Mouse (Mus musculus) hindbrain, embryonic 14.5 days (tissue): ENCODE measurements at regions not wholly inside any gene's neighbourhood (a gene's known extent, or its start where the extent isn't known, plus 50 kb on each side); places are given as distances from the start of the nearest gene placed in this dataset.

Experiments used
- ATAC-seq: fragments of 200-750 bp; cut with Nextera tagmentation; 2 replicates; pipeline ENCODE4 v1.8.0; 2017; ENCODE audit warnings: moderate number of reproducible peaks, mild to moderate bottlenecking, moderate TSS enrichment, moderate library complexity; ENCODE audit not compliant: low FRiP score
- DNase-seq: peaks from one replicate; pipeline ENCODE4 v3.0.0-alpha.2; 2015; ENCODE audit warnings: low spot score
- H3K27ac ChIP-seq: fragments of 300-500 bp; sonication (generic); 2 replicates; pipeline ENCODE4 v1.5.1; 2014; ENCODE audit warnings: mild to moderate bottlenecking, moderate library complexity
- H3K27me3 ChIP-seq: fragments of 300-500 bp; sonication (generic); 2 replicates; pipeline ENCODE4 v1.6.1; 2014; ENCODE audit warnings: mild to moderate bottlenecking, low read length, mixed read lengths; ENCODE audit not compliant: control insufficient read depth, insufficient read depth
- H3K36me3 ChIP-seq: fragments of 300-500 bp; sonication (generic); replicated peaks from 2 replicates; pipeline ENCODE4 v1.6.1; 2014; ENCODE audit not compliant: control insufficient read depth, insufficient read depth
- H3K4me1 ChIP-seq: fragments of 300-500 bp; sonication (generic); replicated peaks from 2 replicates; pipeline ENCODE4 v1.6.1; 2014; ENCODE audit warnings: antibody characterized with exemption, low read length, mixed read lengths; ENCODE audit not compliant: control insufficient read depth, insufficient read depth
- H3K4me2 ChIP-seq: fragments of 300-500 bp; sonication (generic); replicated peaks from 2 replicates; pipeline ENCODE4 v1.6.1; 2014; ENCODE audit warnings: mild to moderate bottlenecking, moderate library complexity
- H3K4me3 ChIP-seq: fragments of 300-500 bp; sonication (generic); replicated peaks from 2 replicates; pipeline ENCODE4 v1.5.1; 2014; ENCODE audit warnings: mild to moderate bottlenecking, low read length
- H3K9ac ChIP-seq: fragments of 300-500 bp; sonication (generic); 2 replicates; pipeline ENCODE4 v1.6.1; 2014
- H3K9me3 ChIP-seq: fragments of 300-500 bp; sonication (generic); 2 replicates; pipeline ENCODE4 v1.6.1; 2016; ENCODE audit warnings: low read length; ENCODE audit not compliant: control insufficient read depth
- WGBS: fragments of 180-500 bp; shearing (Covaris S2); extraction: QIAGEN DNeasy Blood & Tissue Kit; methylation state at CpG from one replicate; pipeline ENCODE4 v1.1.7; 2014; 5-methylcytosine and 5-hydroxymethylcytosine counted together

- DNase-seq (no peak), ATAC-seq (no peak)
- Histone ChIP-seq H3K27ac (no peak overlapping the region), H3K27me3 (no peaks in the 10 kb centered on the region), H3K9ac (no peak overlapping the region), H3K36me3 (no peaks in the 10 kb centered on the region), H3K9me3 (0 out of 2 replicates have a peak, but pooled peaks cover 5% of the 10 kb centered on the region), H3K4me2 (no peak overlapping the region), H3K4me3 (no peak overlapping the region), H3K4me1 (no peaks in the 10 kb centered on the region)
- 86% methylated on average over 3 of the region's 3 CpGs for WGBS
These were observed 149.6 kb upstream of the Lrig1 start for GRCm38 (mm10) chr6:94849533-94849932.

- Histone ChIP-seq H3K4me1 (no peaks in the 10 kb centered on the region), H3K9me3 (0 out of 2 replicates have a peak, but pooled peaks cover 5% of the 10 kb centered on the region), H3K4me2 (no peak overlapping the region), H3K36me3 (no peaks in the 10 kb centered on the region), H3K9ac (no peak overlapping the region), H3K27me3 (no peaks in the 10 kb centered on the region), H3K27ac (no peak overlapping the region), H3K4me3 (no peak overlapping the region)
- no peak for ATAC-seq
- 88% methylated on average over 1 of the region's 1 CpGs for WGBS
- DNase-seq, result no peak
These were observed 148.5 kb upstream of the Lrig1 start for GRCm38 (mm10) chr6:94848437-94848836.

- no peaks in the 10 kb centered on the region for H3K27me3 ChIP-seq
- no peaks in the 10 kb centered on the region for H3K36me3 ChIP-seq
- ATAC-seq, result no peak
- no peak overlapping the region for H3K4me2 ChIP-seq
- no peak overlapping the region for H3K9ac ChIP-seq
- no peaks in the 10 kb centered on the region for H3K4me1 ChIP-seq
- H3K4me3 ChIP-seq, result no peak overlapping the region
- no peak for DNase-seq
- H3K9me3 ChIP-seq, result no peaks in the 10 kb centered on the region
- 79% methylated on average over 6 of the region's 6 CpGs for WGBS
- H3K27ac ChIP-seq, result no peak overlapping the region
These were observed 145.9 kb upstream of the Lrig1 start for GRCm38 (mm10) chr6:94845821-94846220.

- H3K9ac ChIP-seq, result no peak overlapping the region
- ATAC-seq (no peak), DNase-seq (no peak)
- WGBS, result 81% methylated on average over 9 of the region's 9 CpGs
- no peaks in the 10 kb centered on the region for H3K27me3 ChIP-seq
- H3K27ac ChIP-seq, result no peak overlapping the region
- H3K9me3 ChIP-seq, result no peaks in the 10 kb centered on the region
- H3K4me3 ChIP-seq, result no peak overlapping the region
- H3K36me3 ChIP-seq, result no peaks in the 10 kb centered on the region
- H3K4me2 ChIP-seq, result no peak overlapping the region
- H3K4me1 ChIP-seq, result no peaks in the 10 kb centered on the region
These were observed 142.9 kb upstream of the Lrig1 start for GRCm38 (mm10) chr6:94842856-94843255.

- DNase-seq (no peak), ATAC-seq (no peak)
- Histone ChIP-seq H3K4me2 (no peak overlapping the region), H3K4me1 (no peaks in the 10 kb centered on the region), H3K36me3 (no peaks in the 10 kb centered on the region), H3K9me3 (no peaks in the 10 kb centered on the region), H3K4me3 (no peak overlapping the region), H3K27me3 (no peaks in the 10 kb centered on the region), H3K9ac (no peak overlapping the region), H3K27ac (no peak overlapping the region)
- WGBS, result 57% methylated on average over 5 of the region's 5 CpGs
These were observed 141.9 kb upstream of the Lrig1 start for GRCm38 (mm10) chr6:94841881-94842280.

GRCm38 (mm10) chr6:94835742-94836141 lies 135.8 kb upstream of the Lrig1 start:
- ATAC-seq (no peak), DNase-seq (no peak)
- H3K27ac ChIP-seq, result no peak overlapping the region
- H3K9me3 ChIP-seq, result no peaks in the 10 kb centered on the region
- H3K36me3 ChIP-seq, result no peaks in the 10 kb centered on the region
- no peak overlapping the region for H3K9ac ChIP-seq
- H3K4me2 ChIP-seq, result no peak overlapping the region
- no peak overlapping the region for H3K4me3 ChIP-seq
- no peaks in the 10 kb centered on the region for H3K27me3 ChIP-seq
- 48% methylated on average over 2 of the region's 2 CpGs for WGBS
- peaks cover 5% of the 10 kb centered on the region; the same call in 1 of the 2 replicates for H3K4me1 ChIP-seq

- WGBS, result 18% methylated on average over 1 of the region's 1 CpGs
- ATAC-seq, result no peak
- H3K27ac ChIP-seq, result no peak overlapping the region
- DNase-seq, result no peak
- H3K4me1 ChIP-seq, result peaks cover 5% of the 10 kb centered on the region; the same call in 1 of the 2 replicates
- H3K4me2 ChIP-seq, result no peak overlapping the region
- no peak overlapping the region for H3K4me3 ChIP-seq
- H3K9ac ChIP-seq, result no peak overlapping the region
- H3K9me3 ChIP-seq, result no peaks in the 10 kb centered on the region
- no peaks in the 10 kb centered on the region for H3K27me3 ChIP-seq
- H3K36me3 ChIP-seq, result no peaks in the 10 kb centered on the region
These were observed 134.6 kb upstream of the Lrig1 start for GRCm38 (mm10) chr6:94834551-94834950.

GRCm38 (mm10) chr6:94830801-94831200 lies 130.8 kb upstream of the Lrig1 start:
- H3K36me3 ChIP-seq, result no peaks in the 10 kb centered on the region
- no peaks in the 10 kb centered on the region for H3K27me3 ChIP-seq
- no peaks in the 10 kb centered on the region for H3K9me3 ChIP-seq
- no peak overlapping the region for H3K4me2 ChIP-seq
- 81% methylated on average over 8 of the region's 8 CpGs for WGBS
- H3K4me1 ChIP-seq, result peaks cover 1% of the 10 kb centered on the region; the same call in 1 of the 2 replicates
- DNase-seq (no peak), ATAC-seq (no peak)
- no peak overlapping the region for H3K9ac ChIP-seq
- H3K27ac ChIP-seq, result no peak overlapping the region
- H3K4me3 ChIP-seq, result no peak overlapping the region

GRCm38 (mm10) chr6:94829246-94829645 lies 129.3 kb upstream of the Lrig1 start:
- Histone ChIP-seq H3K9ac (no peak overlapping the region), H3K36me3 (no peaks in the 10 kb centered on the region), H3K4me3 (no peak overlapping the region), H3K9me3 (no peaks in the 10 kb centered on the region), H3K27me3 (no peaks in the 10 kb centered on the region), H3K27ac (no peak overlapping the region), H3K4me1 (no peaks in the 10 kb centered on the region), H3K4me2 (no peak overlapping the region)
- WGBS, result 93% methylated on average over 5 of the region's 5 CpGs
- ATAC-seq (no peak), DNase-seq (no peak)

GRCm38 (mm10) chr6:94826656-94827055 lies 126.7 kb upstream of the Lrig1 start:
- ATAC-seq (no peak), DNase-seq (no peak)
- Histone ChIP-seq H3K27ac (no peak overlapping the region), H3K27me3 (no peaks in the 10 kb centered on the region), H3K4me3 (no peak overlapping the region), H3K9ac (no peak overlapping the region), H3K4me1 (no peaks in the 10 kb centered on the region), H3K36me3 (no peaks in the 10 kb centered on the region), H3K9me3 (no peaks in the 10 kb centered on the region), H3K4me2 (no peak overlapping the region)
- WGBS, result 83% methylated on average over 2 of the region's 2 CpGs
